Mouse (Mus musculus) kidney, postnatal 25 days (tissue): ENCODE results near the gene Cnot4.
"Not testable (repeated sequence)": the region's sequence is repeated elsewhere in the genome, so short reads cannot be mapped to it uniquely, and the experiment has no call there.

Experiments
- DNase-seq, 2 experiments: peaks; one replicate each; pipeline ENCODE4 v3.0.0; 2021; ENCODE audit warnings: mixed read lengths in 2 of 2

Cnot4 gene

GRCm38 (mm10) chr6:35133579-35134488 is at the start of gene Cnot4:
Cnot4 (minus strand) TSS chr6:35133724.
- DNase-seq, result peak; percentile 99

DNA sequence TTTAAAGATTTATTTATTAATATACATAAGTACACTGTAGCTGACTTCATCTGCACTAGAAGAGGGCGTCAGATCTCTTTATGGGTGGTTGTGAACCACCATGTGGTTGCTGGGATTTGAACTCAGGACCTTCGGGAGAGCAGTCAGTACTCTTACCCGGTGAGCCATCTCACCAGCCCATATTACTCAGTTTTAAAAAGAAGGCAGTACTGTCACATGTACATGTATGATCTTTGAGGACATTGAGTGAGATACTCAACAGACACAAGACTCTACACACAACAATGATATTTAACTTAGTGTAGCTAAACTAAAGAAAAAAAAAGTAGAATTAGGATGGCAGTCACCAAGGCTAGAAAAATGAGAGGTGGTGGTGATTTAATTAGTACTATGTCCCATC is 45.8 kb upstream of the Cnot4 start:
- DNase-seq, result not testable (repeated sequence)

- DNase-seq, result peak in 1 of 2 experiments; percentile 56
These were observed 44.2 kb upstream of the Cnot4 start for GRCm38 (mm10) chr6:35177650-35178272.

- peak; percentile 78 to 87 for DNase-seq
These were observed 43.6 kb upstream of the Cnot4 start, which contains the start of gene Nup205 for GRCm38 (mm10) chr6:35176979-35177649. Nup205 (plus strand) TSS chr6:35177421.

DNA sequence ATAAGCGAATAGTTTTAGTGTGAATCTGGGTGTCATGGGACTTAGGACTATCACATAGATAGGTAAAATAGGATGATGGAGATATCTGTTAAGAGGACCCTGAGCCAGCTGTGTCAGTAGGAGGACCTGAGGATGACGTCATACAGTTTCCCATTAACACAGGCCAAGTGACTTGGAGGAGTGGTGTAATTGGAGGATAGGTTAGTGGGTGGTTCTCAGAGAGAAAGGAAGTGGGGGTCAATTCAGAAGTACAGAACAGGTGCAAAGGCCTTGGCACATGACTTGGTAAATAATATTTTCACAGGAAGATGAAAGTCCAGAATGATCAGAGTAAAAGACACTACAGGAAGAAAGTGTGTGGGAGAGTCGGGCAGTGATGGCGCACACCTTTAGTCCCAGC is 39.7 kb upstream of the Cnot4 start:
- no peak for DNase-seq

GRCm38 (mm10) chr6:35172028-35172427 is 38.5 kb upstream of the Cnot4 start:
- DNase-seq, result not testable (repeated sequence)

DNA sequence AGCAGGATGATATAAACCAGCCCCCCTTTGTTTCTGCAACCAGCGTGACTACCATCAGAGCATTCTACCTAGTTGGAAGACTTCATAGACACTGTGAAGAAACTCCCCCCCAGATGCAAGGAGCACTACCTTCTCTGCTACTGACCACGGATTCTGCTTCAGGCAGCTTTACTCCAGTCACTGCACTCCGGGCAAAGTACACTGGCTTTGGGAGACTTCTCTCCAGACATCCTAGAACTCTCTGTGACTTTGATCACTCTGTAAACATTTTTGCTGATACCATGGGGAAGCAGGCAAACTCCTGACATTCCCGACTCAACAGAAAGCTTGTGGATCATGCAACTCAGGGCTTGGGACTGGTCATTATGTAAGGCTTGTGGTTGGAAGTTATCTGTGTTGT is 35.7 kb upstream of the Cnot4 start:
- DNase-seq, result peak; percentile 4 to 47

GRCm38 (mm10) chr6:35154540-35154939 is 21.0 kb upstream of the Cnot4 start:
- no peak for DNase-seq

DNA sequence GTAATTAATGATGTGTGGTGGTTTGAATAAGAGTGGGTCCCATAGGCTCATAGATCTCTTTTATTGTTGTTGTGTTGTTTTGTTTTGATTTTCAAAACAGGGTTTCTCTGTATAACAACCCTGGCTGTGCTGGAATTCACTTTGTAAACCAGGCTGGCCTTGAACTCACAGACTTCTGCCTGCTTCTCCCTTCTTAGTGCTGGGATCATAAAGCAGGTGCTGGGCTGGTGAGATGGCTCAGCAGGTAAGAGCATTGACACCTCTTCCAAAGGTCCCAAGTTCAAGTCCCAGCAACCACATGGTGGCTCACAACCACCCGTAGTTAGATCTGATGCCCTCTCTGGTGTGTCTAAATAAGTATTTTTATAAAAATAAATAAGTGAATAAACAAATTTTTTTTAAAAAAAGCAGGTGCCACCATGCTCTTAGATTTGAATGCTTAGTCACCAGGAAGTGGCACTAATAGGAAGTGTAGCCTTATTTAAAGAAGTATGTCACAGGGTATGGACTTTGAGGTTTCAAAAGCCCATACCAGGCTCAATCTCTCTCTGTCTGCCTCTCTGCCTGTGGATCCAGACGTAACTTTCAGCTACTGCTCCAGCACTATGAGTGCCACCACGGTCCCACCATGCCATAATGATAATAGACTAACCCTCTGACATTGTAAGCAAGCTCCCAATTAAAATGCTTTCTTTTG is 14.3 kb upstream of the Cnot4 start:
- DNase-seq, result no peak

- no peak for DNase-seq
These were observed 12.0 kb upstream of the Cnot4 start for GRCm38 (mm10) chr6:35145569-35145968.

- no peak for DNase-seq
These were observed 6.8 kb upstream of the Cnot4 start for GRCm38 (mm10) chr6:35140351-35140750.

- no peak for DNase-seq
These were observed 1.3 kb upstream of the Cnot4 start for GRCm38 (mm10) chr6:35134844-35135243.

DNA sequence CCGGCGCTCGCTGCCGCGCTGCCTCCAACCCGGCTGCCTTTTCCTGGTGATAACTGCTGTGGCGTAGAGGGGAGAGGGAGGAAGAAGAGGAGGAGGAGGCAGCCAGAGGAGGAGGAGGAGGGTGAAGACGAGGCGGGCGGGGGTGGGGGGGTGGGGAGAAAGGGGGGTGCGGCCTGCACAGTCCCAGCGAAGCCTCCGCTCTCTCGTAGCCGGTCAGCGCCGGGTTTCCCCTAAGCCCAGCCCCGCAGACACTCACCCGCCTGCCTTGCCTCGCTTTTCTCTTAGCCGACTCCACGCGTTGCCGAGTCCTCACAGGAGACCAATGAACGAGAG is 312 bp downstream of the Cnot4 start:
- DNase-seq, result no peak

GRCm38 (mm10) chr6:35132806-35133205 is 718 bp downstream of the Cnot4 start:
- DNase-seq, result no peak

DNA sequence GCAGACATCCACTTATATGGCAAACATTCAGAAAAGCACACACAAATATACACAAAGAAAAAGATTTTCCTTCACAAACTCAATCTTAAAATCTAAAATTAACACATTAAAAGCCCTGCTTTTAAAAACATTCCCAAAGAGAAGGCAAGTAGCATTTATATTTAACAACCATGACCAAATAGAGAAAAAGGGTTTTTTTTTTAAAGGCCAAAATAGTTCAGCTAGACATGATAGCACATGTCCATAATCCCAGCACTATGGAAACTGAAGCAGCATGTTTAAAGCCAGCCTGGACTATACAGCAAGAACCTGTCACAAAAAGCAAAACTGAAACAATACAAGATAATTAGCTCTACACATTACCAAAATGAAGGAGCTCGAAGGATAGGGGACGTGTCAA is 11.0 kb downstream of the Cnot4 start:
- no peak for DNase-seq

GRCm38 (mm10) chr6:35121925-35122324 is 11.6 kb downstream of the Cnot4 start:
- DNase-seq, result no peak

DNA sequence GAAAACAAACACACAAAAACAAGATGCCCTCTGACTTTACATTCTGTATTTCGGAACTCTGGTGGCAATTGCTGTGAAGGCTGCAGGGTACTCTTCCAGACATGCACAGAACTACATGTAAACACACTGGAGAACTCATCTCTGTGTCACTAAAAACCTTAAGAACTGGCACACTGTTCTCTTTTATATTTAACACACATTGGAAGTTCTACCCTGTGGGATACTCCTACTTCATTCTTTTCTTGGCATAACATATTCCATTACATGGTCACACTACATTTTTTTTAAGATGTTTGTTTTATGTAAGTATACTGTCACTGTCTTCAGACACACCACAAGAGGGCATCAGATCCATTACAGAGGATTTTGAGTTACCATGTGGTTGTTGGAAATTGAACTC is 31.1 kb downstream of the Cnot4 start:
- no peak for DNase-seq

GRCm38 (mm10) chr6:35084927-35085326 is 48.6 kb downstream of the Cnot4 start:
- no peak for DNase-seq

GRCm38 (mm10) chr6:35075148-35075547 is 58.4 kb downstream of the Cnot4 start:
- DNase-seq, result no peak

- DNase-seq, result no peak
These were observed 62.3 kb downstream of the Cnot4 start for GRCm38 (mm10) chr6:35071261-35071660.

- no peak for DNase-seq
These were observed 71.1 kb downstream of the Cnot4 start for GRCm38 (mm10) chr6:35062446-35062845.

DNA sequence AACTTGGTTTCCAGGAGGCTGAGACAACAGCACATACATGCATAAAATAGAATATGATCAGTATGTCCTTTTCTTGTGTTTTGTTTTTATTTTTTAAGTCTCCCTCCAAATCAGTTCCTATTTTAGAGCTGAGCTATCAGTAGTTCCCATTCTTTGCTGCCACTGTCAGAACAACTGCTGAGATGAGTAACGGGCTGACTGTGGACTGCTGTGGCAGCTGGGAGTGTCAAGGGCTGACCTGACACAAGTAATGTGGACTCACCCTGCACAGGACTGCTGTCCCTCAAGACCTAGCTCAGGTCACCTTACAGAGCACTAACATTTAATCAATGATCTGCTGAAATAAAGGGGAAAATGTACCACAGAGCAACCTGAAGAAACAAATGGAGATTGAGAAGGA is 90.4 kb downstream of the Cnot4 start:
- no peak for DNase-seq

GRCm38 (mm10) chr6:35033341-35033740 is 100.2 kb downstream of the Cnot4 start:
- DNase-seq, result no peak
